Mouse (Mus musculus) forebrain, embryonic 16.5 days (tissue): ENCODE results near the gene Nsun5. TPM values are rescaled to one million over a fixed set of nuclear protein-coding genes. Genes with fewer than 3 reads are reported as not detected.
A peak's percentile ranks its signal among the peaks of the same experiment; 100 is the strongest.
"Not testable (repeated sequence)": the region's sequence is repeated elsewhere in the genome, so short reads cannot be mapped to it uniquely, and the experiment has no call there.

ENCODE experiments used
- ATAC-seq: fragments of 200-750 bp; cut with Nextera tagmentation; 2 replicates; pipeline ENCODE4 v1.8.0; 2017; ENCODE audit warnings: mild to moderate bottlenecking, moderate library complexity
- H3K27ac ChIP-seq: fragments of 300-500 bp; sonication (generic); 2 replicates; pipeline ENCODE4 v1.5.1; 2014; ENCODE audit warnings: low read length, control low read depth
- H3K27me3 ChIP-seq: fragments of 300-500 bp; sonication (generic); replicated peaks from 2 replicates; pipeline ENCODE4 v1.6.1; 2014; ENCODE audit warnings: low read length; ENCODE audit not compliant: control insufficient read depth, insufficient read depth
- H3K36me3 ChIP-seq: fragments of 300-500 bp; sonication (generic); 2 replicates; pipeline ENCODE4 v1.6.1; 2014; ENCODE audit not compliant: control insufficient read depth, insufficient read depth
- H3K4me1 ChIP-seq: fragments of 300-500 bp; sonication (generic); replicated peaks from 2 replicates; pipeline ENCODE4 v1.6.1; 2014; ENCODE audit warnings: low read length; ENCODE audit not compliant: control insufficient read depth, insufficient read depth
- H3K4me2 ChIP-seq: fragments of 300-500 bp; sonication (generic); 2 replicates; pipeline ENCODE4 v1.6.1; 2014; ENCODE audit warnings: mild to moderate bottlenecking, low read length, control low read depth
- H3K4me3 ChIP-seq: fragments of 300-500 bp; sonication (generic); replicated peaks from 2 replicates; pipeline ENCODE4 v1.5.1; 2014; ENCODE audit warnings: mild to moderate bottlenecking, low read length, control low read depth
- H3K9ac ChIP-seq: fragments of 300-500 bp; sonication (generic); replicated peaks from 2 replicates; pipeline ENCODE4 v1.6.1; 2014; ENCODE audit warnings: low read depth, low read length, control low read depth
- H3K9me3 ChIP-seq: fragments of 300-500 bp; sonication (generic); 2 replicates; pipeline ENCODE4 v1.6.1; 2016; ENCODE audit warnings: low read length; ENCODE audit not compliant: control insufficient read depth
- whole genome bisulfite sequencing: fragments of 180-500 bp; shearing (Covaris S2); extraction: QIAGEN DNeasy Blood & Tissue Kit; methylation state at CpG from one replicate; pipeline ENCODE4 v1.1.7; 2014; 5-methylcytosine and 5-hydroxymethylcytosine counted together
- polyA plus RNA-seq: library from polyadenylated mRNA; unstranded; fragments of >200 nt; fragmentation: Nextera tagmentation; extraction: Ambion mirVana; gene quantifications from 2 replicates; pipeline ENCODE4 v1.2.1, GENCODE M21; 2015

The Nsun5 gene
- polyA plus RNA-seq, 1 experiment from 2014 or later = 41.8 TPM

GRCm38 (mm10) chr5:135363540-135363939 lies 6.2 kb upstream of the Nsun5 start:
- Histone ChIP-seq H3K9ac (no peak overlapping the region), H3K27ac (no peak overlapping the region), H3K4me1 (no peaks in the 10 kb centered on the region), H3K4me3 (no peak overlapping the region), H3K36me3 (no peaks in the 10 kb centered on the region), H3K9me3 (no peaks in the 10 kb centered on the region), H3K4me2 (no peak overlapping the region), H3K27me3 (no peaks in the 10 kb centered on the region)
- ATAC-seq = no peak
- WGBS = 26% methylated on average over 12 of the region's 12 CpGs

GRCm38 (mm10) chr5:135367841-135368240 lies 1.9 kb upstream of the Nsun5 start:
- no peak overlapping the region for H3K27ac ChIP-seq
- no peak overlapping the region for H3K4me3 ChIP-seq
- no peaks in the 10 kb centered on the region for H3K27me3 ChIP-seq
- H3K9me3 ChIP-seq = no peaks in the 10 kb centered on the region
- H3K36me3 ChIP-seq = peaks cover 9% of the 10 kb centered on the region
- ATAC-seq = no peak
- 59% methylated on average over 6 of the region's 6 CpGs for WGBS
- peaks cover 14% of the 10 kb centered on the region for H3K4me1 ChIP-seq
- no peak overlapping the region for H3K4me2 ChIP-seq
- no peak overlapping the region for H3K9ac ChIP-seq

- WGBS = 82% methylated on average over 6 of the region's 6 CpGs
Measured at GRCm38 (mm10) chr5:135368312-135368711, 1.4 kb upstream of the Nsun5 start.

GRCm38 (mm10) chr5:135369196-135369595 lies 557 bp upstream of the Nsun5 start:
- H3K27me3 ChIP-seq, H3K27ac ChIP-seq, H3K9me3 ChIP-seq: not testable (repeated sequence)
- WGBS = 58% methylated on average over 9 of the region's 9 CpGs
- Histone ChIP-seq H3K4me2 (peak overlapping the region; percentile 82), H3K4me3 (peak overlapping the region; percentile 74), H3K9ac (peak overlapping the region; percentile 79), H3K36me3 (peaks cover 20% of the 10 kb centered on the region), H3K4me1 (peaks cover 14% of the 10 kb centered on the region)
- peak; percentile 37; the same call in 1 of the 2 replicates for ATAC-seq

More at GRCm38 (mm10) chr5:135368312-135368711, 1.4 kb upstream of the Nsun5 start:
- Histone ChIP-seq H3K4me1 (peaks cover 14% of the 10 kb centered on the region), H3K9ac (no peak overlapping the region), H3K27ac (no peak overlapping the region), H3K27me3 (no peaks in the 10 kb centered on the region), H3K9me3 (no peaks in the 10 kb centered on the region), H3K4me2 (no peak overlapping the region), H3K36me3 (peaks cover 13% of the 10 kb centered on the region), H3K4me3 (no peak overlapping the region)
- no peak for ATAC-seq

GRCm38 (mm10) chr5:135371195-135371594 lies 1.4 kb downstream of the Nsun5 start:
- H3K4me2 ChIP-seq = no peak overlapping the region
- H3K4me3 ChIP-seq = no peak overlapping the region
- no peaks in the 10 kb centered on the region for H3K9me3 ChIP-seq
- H3K27me3 ChIP-seq = no peaks in the 10 kb centered on the region
- no peak for ATAC-seq
- peaks cover 24% of the 10 kb centered on the region for H3K36me3 ChIP-seq
- peaks cover 14% of the 10 kb centered on the region for H3K4me1 ChIP-seq
- no peak overlapping the region for H3K27ac ChIP-seq
- WGBS = 94% methylated on average over 13 of the region's 13 CpGs
- H3K9ac ChIP-seq = no peak overlapping the region

- Histone ChIP-seq H3K4me3 (no peak overlapping the region), H3K4me1 (peaks cover 14% of the 10 kb centered on the region), H3K27me3 (no peaks in the 10 kb centered on the region), H3K36me3 (peaks cover 36% of the 10 kb centered on the region), H3K27ac (no peak overlapping the region), H3K4me2 (no peak overlapping the region), H3K9me3 (no peaks in the 10 kb centered on the region), H3K9ac (no peak overlapping the region)
- WGBS = 95% methylated on average over 5 of the region's 5 CpGs
- no peak for ATAC-seq
Measured at GRCm38 (mm10) chr5:135373601-135374000, 3.8 kb downstream of the Nsun5 start.

- WGBS = 45% methylated on average over 8 of the region's 8 CpGs
Measured at GRCm38 (mm10) chr5:135375167-135375566, 5.4 kb downstream of the Nsun5 start.

GRCm38 (mm10) chr5:135376341-135376740 lies 6.6 kb downstream of the Nsun5 start:
- Histone ChIP-seq H3K27ac (no peak overlapping the region), H3K27me3 (no peaks in the 10 kb centered on the region), H3K4me2 (no peak overlapping the region), H3K4me3 (no peak overlapping the region), H3K36me3 (peaks cover 47% of the 10 kb centered on the region), H3K9me3 (no peaks in the 10 kb centered on the region), H3K9ac (no peak overlapping the region), H3K4me1 (no peaks in the 10 kb centered on the region)
- WGBS = 78% methylated on average over 2 of the region's 2 CpGs
- ATAC-seq = no peak

More at GRCm38 (mm10) chr5:135375167-135375566, 5.4 kb downstream of the Nsun5 start:
- H3K4me3 ChIP-seq = no peak overlapping the region
- H3K4me2 ChIP-seq = no peak overlapping the region
- peaks cover 38% of the 10 kb centered on the region for H3K36me3 ChIP-seq
- H3K9me3 ChIP-seq = no peaks in the 10 kb centered on the region
- no peak overlapping the region for H3K27ac ChIP-seq
- H3K4me1 ChIP-seq = peaks cover 9% of the 10 kb centered on the region
- no peaks in the 10 kb centered on the region for H3K27me3 ChIP-seq
- no peak for ATAC-seq
- H3K9ac ChIP-seq = no peak overlapping the region

- Histone ChIP-seq H3K4me2 (no peak overlapping the region), H3K4me1 (no peaks in the 10 kb centered on the region), H3K9ac (no peak overlapping the region), H3K27ac (no peak overlapping the region), H3K36me3 (peaks cover 46% of the 10 kb centered on the region), H3K27me3 (no peaks in the 10 kb centered on the region), H3K4me3 (no peak overlapping the region), H3K9me3 (no peaks in the 10 kb centered on the region)
- ATAC-seq = no peak
- 93% methylated on average over 4 of the region's 4 CpGs for WGBS
Measured at GRCm38 (mm10) chr5:135380681-135381080, 10.9 kb downstream of the Nsun5 start.

- 93% methylated on average over 10 of the region's 10 CpGs for WGBS
- no peaks in the 10 kb centered on the region for H3K27me3 ChIP-seq
- no peak for ATAC-seq
- no peaks in the 10 kb centered on the region for H3K4me1 ChIP-seq
- no peak overlapping the region for H3K9ac ChIP-seq
- H3K4me2 ChIP-seq = no peak overlapping the region
- H3K4me3 ChIP-seq = no peak overlapping the region
- H3K36me3 ChIP-seq = peaks cover 49% of the 10 kb centered on the region
- H3K9me3 ChIP-seq = no peaks in the 10 kb centered on the region
- no peak overlapping the region for H3K27ac ChIP-seq
Measured at GRCm38 (mm10) chr5:135381356-135381925, 11.7 kb downstream of the Nsun5 start.
